Mouse (Mus musculus): Measurements from ENCODE around the gene Cd6. TPM values are rescaled to one million over a fixed set of nuclear protein-coding genes. Genes with fewer than 3 reads are reported as not detected.
A peak's percentile ranks its signal among the peaks of the same experiment; 100 is the strongest.

Cd6 gene
- polyA plus RNA-seq (2012; rRNA removed): 41.0 and 47.0 TPM in 2 replicates

- peak within 1 kb of the TSS; percentile 52 for H3K4me3 ChIP-seq (ENCODE audit: extremely low read depth, insufficient read depth, insufficient read length)
- H3K27ac ChIP-seq (ENCODE audit: insufficient read depth, low read length): peak within 1 kb of the TSS; percentile 82
- DNase-seq (ENCODE audit: low read depth in 1 of 2, low spot score in 2 of 2): peak in 1 of 2 experiments; percentile 22
- H3K36me3 ChIP-seq (ENCODE audit: control insufficient read depth, insufficient read depth, low read length): no peaks in the 10 kb centered on the region
- 49% methylated on average over 16 of the region's 16 CpGs for WGBS
- TF ChIP-seq CTCF (IDR thresholded peaks at IDR 0.05; ENCODE audit: extremely low read depth, insufficient read depth, insufficient read length, insufficient replicate concordance) (no peak), POLR2A (IDR thresholded peaks at IDR 0.05; ENCODE audit: low read depth, low read length) (peak; percentile 48)
- H3K27me3 ChIP-seq (ENCODE audit: control insufficient read depth, insufficient read depth, low read length): no peaks in the 10 kb centered on the region
- H3K4me1 ChIP-seq (ENCODE audit: control insufficient read depth, insufficient read depth, insufficient read length): peaks cover 3% of the 10 kb centered on the region; the same call in 1 of the 2 replicates
Measured at GRCm38 (mm10) chr19:10829436-10830175, at the start of gene Cd6. TSS of gene Cd6 (minus strand) at chr19:10830058.

GRCm38 (mm10) chr19:10878201-10878837 lies 48.5 kb upstream of the Cd6 start:
- Histone ChIP-seq H3K4me3 (ENCODE audit: extremely low read depth, insufficient read depth, insufficient read length) (no peak overlapping the region), H3K36me3 (ENCODE audit: control insufficient read depth, insufficient read depth, low read length) (peaks cover 9% of the 10 kb centered on the region), H3K27ac (ENCODE audit: insufficient read depth, low read length) (no peak overlapping the region), H3K27me3 (ENCODE audit: control insufficient read depth, insufficient read depth, low read length) (no peaks in the 10 kb centered on the region), H3K4me1 (ENCODE audit: control insufficient read depth, insufficient read depth, insufficient read length) (peaks cover 6% of the 10 kb centered on the region; the same call in 1 of the 2 replicates)
- TF ChIP-seq POLR2A (IDR thresholded peaks at IDR 0.05; ENCODE audit: low read depth, low read length): no peak
- no peak for TF ChIP-seq CTCF (IDR thresholded peaks at IDR 0.05; ENCODE audit: extremely low read depth, insufficient read depth, insufficient read length, insufficient replicate concordance)
- DNase-seq (ENCODE audit: low read depth in 1 of 2, low spot score in 2 of 2): no peak
- whole genome bisulfite sequencing: 88% methylated on average over 7 of the region's 7 CpGs

- Histone ChIP-seq H3K27me3 (ENCODE audit: control insufficient read depth, insufficient read depth, low read length) (peaks cover 3% of the 10 kb centered on the region), H3K36me3 (ENCODE audit: control insufficient read depth, insufficient read depth, low read length) (peaks cover 22% of the 10 kb centered on the region), H3K27ac (ENCODE audit: insufficient read depth, low read length) (no peak overlapping the region), H3K4me1 (ENCODE audit: control insufficient read depth, insufficient read depth, insufficient read length) (peaks cover 7% of the 10 kb centered on the region), H3K4me3 (ENCODE audit: extremely low read depth, insufficient read depth, insufficient read length) (no peak overlapping the region)
- WGBS: 91% methylated on average over 14 of the region's 14 CpGs
- DNase-seq (ENCODE audit: low read depth in 1 of 2, low spot score in 2 of 2): no peak
- TF ChIP-seq CTCF (IDR thresholded peaks at IDR 0.05; ENCODE audit: extremely low read depth, insufficient read depth, insufficient read length, insufficient replicate concordance): no peak
- no peak for TF ChIP-seq POLR2A (IDR thresholded peaks at IDR 0.05; ENCODE audit: low read depth, low read length)
Measured at GRCm38 (mm10) chr19:10871328-10871961, 41.6 kb upstream of the Cd6 start.

- DNase-seq (ENCODE audit: low read depth in 1 of 2, low spot score in 2 of 2): no peak
- peaks cover 22% of the 10 kb centered on the region for H3K36me3 ChIP-seq (ENCODE audit: control insufficient read depth, insufficient read depth, low read length)
- peaks cover 7% of the 10 kb centered on the region for H3K4me1 ChIP-seq (ENCODE audit: control insufficient read depth, insufficient read depth, insufficient read length)
- TF ChIP-seq CTCF (IDR thresholded peaks at IDR 0.05; ENCODE audit: extremely low read depth, insufficient read depth, insufficient read length, insufficient replicate concordance): no peak
- no peak for TF ChIP-seq POLR2A (IDR thresholded peaks at IDR 0.05; ENCODE audit: low read depth, low read length)
- WGBS: 94% methylated on average over 3 of the region's 3 CpGs
- peaks cover 3% of the 10 kb centered on the region for H3K27me3 ChIP-seq (ENCODE audit: control insufficient read depth, insufficient read depth, low read length)
- H3K27ac ChIP-seq (ENCODE audit: insufficient read depth, low read length): no peak overlapping the region
- H3K4me3 ChIP-seq (ENCODE audit: extremely low read depth, insufficient read depth, insufficient read length): no peak overlapping the region
Measured at GRCm38 (mm10) chr19:10870676-10871075, 40.8 kb upstream of the Cd6 start.

GRCm38 (mm10) chr19:10869886-10870527 lies 40.1 kb upstream of the Cd6 start, which contains the start of gene Tmem132a:
TSS of gene Tmem132a (minus strand) at chr19:10869940.
- WGBS: 31% methylated on average over 8 of the region's 8 CpGs
- Histone ChIP-seq H3K27me3 (ENCODE audit: control insufficient read depth, insufficient read depth, low read length) (peaks cover 3% of the 10 kb centered on the region), H3K4me3 (ENCODE audit: extremely low read depth, insufficient read depth, insufficient read length) (peak within 1 kb of the TSS; percentile 50; the same call in 1 of the 2 replicates), H3K4me1 (ENCODE audit: control insufficient read depth, insufficient read depth, insufficient read length) (peaks cover 7% of the 10 kb centered on the region), H3K27ac (ENCODE audit: insufficient read depth, low read length) (no peak within 1 kb of the TSS), H3K36me3 (ENCODE audit: control insufficient read depth, insufficient read depth, low read length) (peaks cover 22% of the 10 kb centered on the region)
- no peak for DNase-seq (ENCODE audit: low read depth in 1 of 2, low spot score in 2 of 2)
- TF ChIP-seq POLR2A (IDR thresholded peaks at IDR 0.05; ENCODE audit: low read depth, low read length) (no peak), CTCF (IDR thresholded peaks at IDR 0.05; ENCODE audit: extremely low read depth, insufficient read depth, insufficient read length, insufficient replicate concordance) (no peak)

- Histone ChIP-seq H3K27me3 (ENCODE audit: control insufficient read depth, insufficient read depth, low read length) (peaks cover 3% of the 10 kb centered on the region), H3K36me3 (ENCODE audit: control insufficient read depth, insufficient read depth, low read length) (peaks cover 22% of the 10 kb centered on the region), H3K4me1 (ENCODE audit: control insufficient read depth, insufficient read depth, insufficient read length) (peaks cover 7% of the 10 kb centered on the region), H3K4me3 (ENCODE audit: extremely low read depth, insufficient read depth, insufficient read length) (peak overlapping the region; percentile 50; the same call in 1 of the 2 replicates), H3K27ac (ENCODE audit: insufficient read depth, low read length) (no peak overlapping the region)
- under 1% methylated on average over 43 of the region's 43 CpGs for WGBS
- TF ChIP-seq CTCF (IDR thresholded peaks at IDR 0.05; ENCODE audit: extremely low read depth, insufficient read depth, insufficient read length, insufficient replicate concordance) (no peak), POLR2A (IDR thresholded peaks at IDR 0.05; ENCODE audit: low read depth, low read length) (no peak)
- DNase-seq (ENCODE audit: low read depth in 1 of 2, low spot score in 2 of 2): no peak
Measured at GRCm38 (mm10) chr19:10869241-10869885, 39.5 kb upstream of the Cd6 start.
